Mouse (Mus musculus) thymus, adult 2 months (tissue): Measurements from ENCODE around the gene Lmo4. TPM values are rescaled to one million over a fixed set of nuclear protein-coding genes. Genes with fewer than 3 reads are reported as not detected.

ENCODE experiments used
- DNase-seq: peaks from one replicate; pipeline ENCODE4 v3.0.0; 2021
- H3K27ac ChIP-seq: fragments of 200-500 bp; 2 replicates; pipeline ENCODE4 v1.5.1; 2012; ENCODE audit warnings: low read length, control low read depth; ENCODE audit not compliant: control insufficient read depth, insufficient read depth
- H3K27me3 ChIP-seq: fragments of 200-500 bp; 2 replicates; pipeline ENCODE4 v1.6.1; 2012; ENCODE audit warnings: mild to moderate bottlenecking, low read length, moderate library complexity, mixed read lengths; ENCODE audit not compliant: control insufficient read depth, insufficient read depth
- H3K36me3 ChIP-seq: fragments of 200-500 bp; 2 replicates; pipeline ENCODE4 v1.6.1; 2012; ENCODE audit warnings: mild to moderate bottlenecking, low read length, moderate library complexity; ENCODE audit not compliant: control insufficient read depth, insufficient read depth
- H3K4me1 ChIP-seq: fragments of 200-500 bp; replicated peaks from 2 replicates; pipeline ENCODE4 v1.6.1; 2012; ENCODE audit warnings: low read length; ENCODE audit not compliant: control insufficient read depth, insufficient read depth
- H3K4me3 ChIP-seq: fragments of 200-500 bp; 2 replicates; pipeline ENCODE4 v1.5.1; 2012; ENCODE audit warnings: mild to moderate bottlenecking, low read length, control low read depth, moderate library complexity; ENCODE audit not compliant: control insufficient read depth, insufficient read depth
- CTCF ChIP-seq: fragments of 200-500 bp; IDR thresholded peaks from 2 replicates; pipeline ENCODE4 v1.5.1; 2012; ENCODE audit warnings: mild to moderate bottlenecking, control low read depth, low read length, moderate library complexity, borderline replicate concordance; ENCODE audit not compliant: control insufficient read depth, poor library complexity, insufficient read depth; ENCODE audit errors: extremely low read depth
- POLR2A ChIP-seq: fragments of 200-500 bp; IDR thresholded peaks from 2 replicates; pipeline ENCODE4 v1.6.1; 2012; ENCODE audit warnings: mild to moderate bottlenecking, low read length, control low read depth, moderate library complexity; ENCODE audit not compliant: control insufficient read depth, poor library complexity, insufficient read depth; ENCODE audit errors: extremely low read depth
- WGBS: fragments of 180-500 bp; shearing (Covaris S2); methylation state at CpG from one replicate; pipeline ENCODE4 v1.1.7; 2018; 5-methylcytosine and 5-hydroxymethylcytosine counted together
- polyA plus RNA-seq: library from polyadenylated mRNA; depleted of rRNA; stranded (reverse); fragments of >200 nt; gene quantifications from 2 replicates; pipeline ENCODE4 v1.2.3, GENCODE M21; 2012

The Lmo4 gene
- polyA plus RNA-seq, 1 experiment, result 99.1 TPM

- H3K36me3 ChIP-seq, result no peaks in the 10 kb centered on the region
- H3K4me1 ChIP-seq, result no peaks in the 10 kb centered on the region
- no peak overlapping the region for H3K27ac ChIP-seq
- no peak overlapping the region for H3K4me3 ChIP-seq
- no peak for TF ChIP-seq POLR2A
- TF ChIP-seq CTCF, result no peak
- 98% methylated on average over 8 of the region's 8 CpGs for WGBS
- no peaks in the 10 kb centered on the region for H3K27me3 ChIP-seq
- no peak for DNase-seq
These were observed 38.4 kb downstream of the Lmo4 start for GRCm38 (mm10) chr3:144166439-144167155.

GRCm38 (mm10) chr3:144165439-144165838 lies 39.6 kb downstream of the Lmo4 start:
- Histone ChIP-seq H3K36me3 (no peaks in the 10 kb centered on the region), H3K4me3 (no peak overlapping the region), H3K4me1 (no peaks in the 10 kb centered on the region), H3K27ac (no peak overlapping the region), H3K27me3 (no peaks in the 10 kb centered on the region)
- WGBS, result 96% methylated on average over 12 of the region's 12 CpGs
- TF ChIP-seq POLR2A (no peak), CTCF (no peak)
- DNase-seq, result no peak

GRCm38 (mm10) chr3:144164665-144165385 lies 40.2 kb downstream of the Lmo4 start:
- TF ChIP-seq CTCF, result no peak
- TF ChIP-seq POLR2A, result no peak
- no peaks in the 10 kb centered on the region for H3K27me3 ChIP-seq
- H3K36me3 ChIP-seq, result no peaks in the 10 kb centered on the region
- H3K4me3 ChIP-seq, result no peak overlapping the region
- no peak for DNase-seq
- WGBS, result 96% methylated on average over 9 of the region's 9 CpGs
- H3K4me1 ChIP-seq, result no peaks in the 10 kb centered on the region
- no peak overlapping the region for H3K27ac ChIP-seq

GRCm38 (mm10) chr3:144163718-144164117 lies 41.3 kb downstream of the Lmo4 start:
- WGBS, result 97% methylated on average over 2 of the region's 2 CpGs
- no peak overlapping the region for H3K27ac ChIP-seq
- DNase-seq, result no peak

GRCm38 (mm10) chr3:144162156-144162555 lies 42.9 kb downstream of the Lmo4 start:
- Histone ChIP-seq H3K27ac (no peak overlapping the region), H3K4me3 (no peak overlapping the region), H3K4me1 (no peaks in the 10 kb centered on the region), H3K27me3 (no peaks in the 10 kb centered on the region), H3K36me3 (no peaks in the 10 kb centered on the region)
- TF ChIP-seq CTCF, result no peak
- TF ChIP-seq POLR2A, result no peak
- WGBS, result 93% methylated on average over 8 of the region's 8 CpGs
- DNase-seq, result no peak

More at GRCm38 (mm10) chr3:144163718-144164117, 41.3 kb downstream of the Lmo4 start:
- Histone ChIP-seq H3K4me3 (no peak overlapping the region), H3K4me1 (no peaks in the 10 kb centered on the region), H3K36me3 (no peaks in the 10 kb centered on the region), H3K27me3 (no peaks in the 10 kb centered on the region)
- TF ChIP-seq CTCF (no peak), POLR2A (no peak)

- Histone ChIP-seq H3K4me3 (no peak overlapping the region), H3K36me3 (no peaks in the 10 kb centered on the region), H3K27me3 (no peaks in the 10 kb centered on the region), H3K4me1 (no peaks in the 10 kb centered on the region), H3K27ac (no peak overlapping the region)
- no peak for TF ChIP-seq CTCF
- no peak for TF ChIP-seq POLR2A
- no peak for DNase-seq
- WGBS, result 93% methylated on average over 2 of the region's 2 CpGs
These were observed 43.8 kb downstream of the Lmo4 start for GRCm38 (mm10) chr3:144161261-144161660.
